8 mouse cellular contexts compared by ENCODE assay signal in the genomic region with DNA sequence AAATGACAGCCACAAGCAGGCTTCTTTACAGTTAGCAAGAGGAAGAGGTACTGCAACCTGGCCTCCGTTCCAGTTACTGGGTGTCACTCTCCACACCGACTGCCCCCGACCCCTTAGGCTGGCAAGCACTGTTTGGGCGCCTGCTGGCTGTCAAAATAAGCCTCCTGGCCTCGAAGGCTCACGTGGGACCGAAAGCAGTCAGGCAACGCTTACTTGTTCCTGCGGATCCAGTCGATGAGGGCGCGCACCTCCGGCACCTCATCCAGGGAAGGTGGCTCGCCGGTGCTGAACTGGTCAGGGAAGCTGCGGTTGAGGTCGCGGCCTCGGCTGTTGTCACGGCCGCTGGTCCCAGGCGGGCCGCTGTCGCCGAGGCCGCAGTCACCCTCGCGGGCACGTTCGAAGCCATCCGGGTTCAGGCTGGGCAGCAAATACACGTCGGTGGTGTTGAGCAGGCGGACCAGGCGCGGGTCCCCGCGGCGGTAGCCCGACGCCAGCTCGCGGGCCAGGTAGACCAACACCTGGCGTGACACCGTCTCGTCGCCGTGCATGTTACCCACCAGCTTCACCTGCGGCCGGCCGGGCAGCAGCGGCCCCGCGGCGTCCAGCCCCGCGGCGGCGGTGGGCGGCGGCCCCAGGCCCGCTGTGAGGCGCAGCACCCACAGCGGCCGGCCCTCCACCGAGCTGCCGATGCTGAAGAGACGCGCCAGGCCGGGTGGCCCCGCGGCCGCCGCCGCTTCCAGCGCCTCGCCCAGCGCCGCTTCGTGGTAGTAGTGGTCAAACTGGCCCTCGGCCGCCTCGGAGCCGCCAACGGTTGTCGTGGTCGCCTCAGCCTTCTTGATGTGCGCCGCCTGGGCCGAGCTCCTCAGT. TPM values are rescaled to one million over a fixed set of nuclear protein-coding genes. Genes with fewer than 3 reads are reported as not detected.
DNase-seq lines count a peak whose midpoint lies in the region; ATAC-seq lines count a peak whose summit lies in the region.

No protein-coding gene starts in this region.

- H3K27me3 ChIP-seq in heart, embryonic 15.5 days: no peaks in the 10 kb centered on the region

- H3K9ac ChIP-seq in heart, embryonic 15.5 days: peak overlapping the region; percentile 92

- peak; percentile 75 for ATAC-seq in heart, embryonic 15.5 days (replicated peaks; ENCODE audit: insufficient number of reproducible peaks, insufficient read depth, low FRiP score, low read depth)
- ATAC-seq in megakaryocyte progenitor cell, adult 5-6 weeks (replicated peaks; ENCODE audit: poor library complexity): peak; percentile 24; the same call in 1 of the 2 replicates

- no peaks in the 10 kb centered on the region for H3K36me3 ChIP-seq in heart, embryonic 15.5 days

- peak; percentile 59 for DNase-seq in CD4-positive, CD25-positive, alpha-beta regulatory T cell, adult 2 months (ENCODE audit: low read depth, low spot score)
- peak; percentile 46 for DNase-seq in NIH3T3 (ENCODE audit: low read depth)
- peak; percentile 30 for DNase-seq in embryo, embryonic 10.5 days (ENCODE audit: low spot score)
- peak; percentile 55 to 75 for DNase-seq in kidney, postnatal 25 days
- peak; percentile 51 to 57 for DNase-seq in spleen, postnatal 10 days (ENCODE audit: low spot score in 2 of 2)
- no peak for DNase-seq in ovary, postnatal 14 days (ENCODE audit: low spot score)

- peak overlapping the region; percentile 92 for H3K4me2 ChIP-seq in heart, embryonic 15.5 days

- no peaks in the 10 kb centered on the region for H3K9me3 ChIP-seq in heart, embryonic 15.5 days (replicated peaks)

- H3K4me1 ChIP-seq in heart, embryonic 15.5 days (replicated peaks): peaks cover 26% of the 10 kb centered on the region

- under 1% methylated on average over 88 of the region's 90 CpGs for WGBS in heart, embryonic 15.5 days

- H3K4me3 ChIP-seq in heart, embryonic 15.5 days: peak overlapping the region; percentile 92

- peak overlapping the region; percentile 91 for H3K27ac ChIP-seq in heart, embryonic 15.5 days

RNA-seq across cellular contexts. Expression of gene Cpd, which starts 0.6 kb away (rescaled TPM):
- 8.9 and 10.6 TPM in 2 replicates for polyA plus RNA-seq in heart, embryonic 15.5 days (2015; fragmentation: Nextera tagmentation; extraction: Ambion mirVana)
- 28.3 and 29.5 TPM in 2 replicates for total RNA-seq in megakaryocyte progenitor cell, adult 5-6 weeks (2015)
- total RNA-seq in megakaryocyte progenitor cell, adult 5-6 weeks (2017): 18.8 and 18.9 TPM in 2 replicates

RNA-seq across cellular contexts. Expression of gene Tmigd1, which starts 55.7 kb away (rescaled TPM):
- polyA plus RNA-seq in heart, embryonic 15.5 days (2015; fragmentation: Nextera tagmentation; extraction: Ambion mirVana): 0.13 TPM in 1 of 2 replicates, not detected in the other
- total RNA-seq in megakaryocyte progenitor cell, adult 5-6 weeks (2015): not detected in 2 replicates
- total RNA-seq in megakaryocyte progenitor cell, adult 5-6 weeks (2017): not detected in 2 replicates
